Mouse (Mus musculus): ENCODE data around the gene Dcp1a. TPM values are rescaled to one million over a fixed set of nuclear protein-coding genes. Genes with fewer than 3 reads are reported as not detected.
A peak's percentile ranks its signal among the peaks of the same experiment; 100 is the strongest.

Gene Dcp1a
- polyA plus RNA-seq, 2 experiments, result 6.2 to 12.5 TPM

GRCm38 (mm10) chr14:30562343-30562742, 83.0 kb downstream of the Dcp1a start:
- H3K36me3 ChIP-seq (replicated peaks; ENCODE audit: control insufficient read depth, insufficient read depth, low read depth), result peaks cover 52% of the 10 kb centered on the region
- ATAC-seq (ENCODE audit: insufficient read depth), result peak; percentile 59; the same call in 1 of the 2 replicates

DNA sequence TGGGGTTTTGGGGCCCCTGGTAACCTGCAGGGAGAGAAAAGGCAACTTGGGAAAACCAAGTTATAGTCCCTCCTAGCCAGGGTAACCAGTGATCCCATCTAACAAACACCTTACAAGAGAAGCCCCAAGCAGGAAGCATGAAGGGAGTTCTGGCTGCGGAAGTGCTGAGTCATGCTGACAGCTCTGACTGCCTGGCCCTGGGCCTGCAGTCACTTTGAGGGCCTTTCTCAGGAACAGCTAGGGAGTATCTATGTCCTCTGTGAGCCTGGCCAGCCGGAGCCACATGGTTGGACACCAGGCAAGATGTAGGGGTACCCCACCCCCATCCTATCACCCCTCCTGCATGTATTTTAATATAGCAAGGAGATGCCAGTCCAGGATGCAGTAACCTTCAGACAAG, 85.1 kb downstream of the Dcp1a start:
- TF ChIP-seq CTCF (IDR thresholded peaks at IDR 0.05; ENCODE audit: low read depth), result no peak
- no peak for TF ChIP-seq EP300 (IDR thresholded peaks at IDR 0.05; ENCODE audit: low read depth)
- H3K9ac ChIP-seq (replicated peaks), result peak overlapping the region; percentile 44

More at GRCm38 (mm10) chr14:30562343-30562742, 83.0 kb downstream of the Dcp1a start:
- H3K9ac ChIP-seq (replicated peaks), result no peak overlapping the region
- peak overlapping the region; percentile 46 for H3K4me2 ChIP-seq (ENCODE audit: low read depth)
- peaks cover 24 to 30% of the 10 kb centered on the region in 2 experiments for H3K4me1 ChIP-seq (replicated peaks; ENCODE audit: control insufficient read depth in 2 of 2, insufficient read depth in 2 of 2, low read length in 1 of 2)
- H3K27ac ChIP-seq, result peak overlapping the region; percentile 71
- no peak overlapping the region for H3K4me3 ChIP-seq (ENCODE audit: insufficient read depth in 1 of 2, low read depth in 2 of 2, low read length in 2 of 2)
- DNase-seq (ENCODE audit: low read depth in 3 of 3, low spot score in 3 of 3), result no peak
- TF ChIP-seq EP300 (IDR thresholded peaks at IDR 0.05; ENCODE audit: low read depth) (no peak), CTCF (IDR thresholded peaks at IDR 0.05; ENCODE audit: low read depth) (no peak)
- no peaks in the 10 kb centered on the region for H3K27me3 ChIP-seq (ENCODE audit: control insufficient read depth, insufficient read depth, low read length)
- H3K9me3 ChIP-seq (ENCODE audit: control insufficient read depth, low read length), result no peaks in the 10 kb centered on the region

DNA sequence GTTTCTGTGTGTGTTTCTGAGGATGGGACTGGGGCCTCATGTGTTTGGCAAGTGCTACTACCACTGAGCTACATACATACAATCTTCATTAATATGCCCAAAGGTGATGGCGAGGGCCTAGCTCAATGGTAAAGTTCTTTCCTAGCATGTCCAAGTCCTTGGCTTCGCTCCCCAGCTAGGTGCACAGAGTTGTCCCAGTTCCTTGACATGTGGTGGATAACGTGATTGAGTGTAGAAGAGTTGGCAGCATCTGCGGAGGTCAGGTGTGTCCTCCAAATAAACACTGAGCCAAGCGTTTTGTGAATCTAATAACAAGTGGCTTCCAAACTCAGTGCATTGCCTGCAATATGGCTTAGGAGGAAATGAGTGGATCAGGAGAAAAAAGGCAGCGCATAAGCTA, 87.0 kb downstream of the Dcp1a start:
- H3K9ac ChIP-seq (replicated peaks), result no peak overlapping the region
- H3K27ac ChIP-seq, result no peak overlapping the region
- H3K27me3 ChIP-seq (ENCODE audit: control insufficient read depth, insufficient read depth, low read length), result no peaks in the 10 kb centered on the region
- no peak for ATAC-seq (ENCODE audit: insufficient read depth)
- TF ChIP-seq EP300 (IDR thresholded peaks at IDR 0.05; ENCODE audit: low read depth) (no peak), CTCF (IDR thresholded peaks at IDR 0.05; ENCODE audit: low read depth) (no peak)
- no peak for DNase-seq (ENCODE audit: low read depth in 3 of 3, low spot score in 3 of 3)
- H3K4me1 ChIP-seq (replicated peaks; ENCODE audit: control insufficient read depth in 2 of 2, insufficient read depth in 2 of 2, low read length in 1 of 2), result peaks cover 23% of the 10 kb centered on the region in 2 experiments
- WGBS (ENCODE audit: insufficient replicate concordance), result 86% methylated on average over 6 of the region's 6 CpGs
- H3K4me2 ChIP-seq (ENCODE audit: low read depth), result no peak overlapping the region
- H3K4me3 ChIP-seq (ENCODE audit: insufficient read depth in 1 of 2, low read depth in 2 of 2, low read length in 2 of 2), result no peak overlapping the region
- H3K9me3 ChIP-seq (ENCODE audit: control insufficient read depth, low read length), result no peaks in the 10 kb centered on the region
- peaks cover 64% of the 10 kb centered on the region for H3K36me3 ChIP-seq (replicated peaks; ENCODE audit: control insufficient read depth, insufficient read depth, low read depth)

More for the DNA sequence above, 85.1 kb downstream of the Dcp1a start:
- 66% methylated on average over 2 of the region's 2 CpGs for WGBS (ENCODE audit: insufficient replicate concordance)
- Histone ChIP-seq H3K27me3 (ENCODE audit: control insufficient read depth, insufficient read depth, low read length) (no peaks in the 10 kb centered on the region), H3K27ac (peak overlapping the region; percentile 77), H3K36me3 (replicated peaks; ENCODE audit: control insufficient read depth, insufficient read depth, low read depth) (peaks cover 61% of the 10 kb centered on the region), H3K9me3 (ENCODE audit: control insufficient read depth, low read length) (no peaks in the 10 kb centered on the region), H3K4me1 (replicated peaks; ENCODE audit: control insufficient read depth in 2 of 2, insufficient read depth in 2 of 2, low read length in 1 of 2) (peaks cover 24 to 30% of the 10 kb centered on the region in 2 experiments), H3K4me3 (ENCODE audit: insufficient read depth in 1 of 2, low read depth in 2 of 2, low read length in 2 of 2) (no peak overlapping the region), H3K4me2 (ENCODE audit: low read depth) (no peak overlapping the region)
- peak; percentile 58 for ATAC-seq (ENCODE audit: insufficient read depth)
- peak; percentile 73 to 77 (median 75) for DNase-seq (ENCODE audit: low read depth in 3 of 3, low spot score in 3 of 3)

DNA sequence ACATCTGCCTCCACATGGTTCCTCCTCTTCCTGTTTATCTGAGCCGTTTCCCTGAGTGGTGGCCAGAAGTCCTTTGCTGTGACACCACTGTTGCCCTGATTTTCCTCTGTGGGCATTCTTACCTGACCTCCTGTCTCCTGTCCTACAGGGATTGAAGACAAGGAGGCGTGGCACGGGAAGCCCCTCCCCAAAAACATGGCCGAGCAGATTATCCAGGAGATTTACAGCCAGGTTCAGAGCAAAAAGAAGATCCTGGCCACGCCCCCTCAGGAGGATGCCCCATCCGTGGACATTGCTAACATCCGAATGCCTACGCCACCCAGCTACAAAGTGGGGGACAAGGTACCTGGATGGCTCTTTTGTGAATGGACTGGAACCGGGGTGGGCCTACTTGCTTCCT, 88.7 kb downstream of the Dcp1a start:
- peaks cover 80% of the 10 kb centered on the region for H3K36me3 ChIP-seq (replicated peaks; ENCODE audit: control insufficient read depth, insufficient read depth, low read depth)
- H3K27ac ChIP-seq, result no peak overlapping the region
- 75% methylated on average over 9 of the region's 9 CpGs for WGBS (ENCODE audit: insufficient replicate concordance)
- no peak overlapping the region for H3K9ac ChIP-seq (replicated peaks)
- H3K4me3 ChIP-seq (ENCODE audit: insufficient read depth in 1 of 2, low read depth in 2 of 2, low read length in 2 of 2), result no peak overlapping the region
- H3K27me3 ChIP-seq (ENCODE audit: control insufficient read depth, insufficient read depth, low read length), result no peaks in the 10 kb centered on the region
- no peak for DNase-seq (ENCODE audit: low read depth in 3 of 3, low spot score in 3 of 3)
- H3K4me2 ChIP-seq (ENCODE audit: low read depth), result no peak overlapping the region
- peaks cover 15 to 17% of the 10 kb centered on the region in 2 experiments for H3K4me1 ChIP-seq (replicated peaks; ENCODE audit: control insufficient read depth in 2 of 2, insufficient read depth in 2 of 2, low read length in 1 of 2)
- H3K9me3 ChIP-seq (ENCODE audit: control insufficient read depth, low read length), result no peaks in the 10 kb centered on the region
- no peak for TF ChIP-seq CTCF (IDR thresholded peaks at IDR 0.05; ENCODE audit: low read depth)
- no peak for TF ChIP-seq EP300 (IDR thresholded peaks at IDR 0.05; ENCODE audit: low read depth)
- ATAC-seq (ENCODE audit: insufficient read depth), result no peak

DNA sequence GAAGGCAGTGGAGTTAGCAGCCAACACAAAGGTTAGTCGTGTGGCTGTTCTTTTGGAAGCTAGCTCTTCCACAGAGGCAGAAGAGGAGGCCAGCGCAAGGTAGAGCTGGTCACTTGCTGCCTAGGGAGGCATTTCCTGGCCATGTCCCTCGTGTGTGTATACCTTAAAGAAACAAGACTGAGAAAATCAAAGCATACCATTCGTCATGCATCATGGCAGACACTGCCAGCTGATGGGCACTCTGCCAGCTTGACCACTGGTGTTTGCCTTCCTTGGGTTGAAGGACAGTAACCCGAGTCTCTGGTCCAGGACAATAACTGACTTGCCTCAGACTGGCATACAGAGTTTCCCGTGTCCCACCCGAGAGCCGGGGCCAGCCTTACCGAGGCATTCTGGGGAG, 91.0 kb downstream of the Dcp1a start:
- TF ChIP-seq EP300 (IDR thresholded peaks at IDR 0.05; ENCODE audit: low read depth), result no peak
- TF ChIP-seq CTCF (IDR thresholded peaks at IDR 0.05; ENCODE audit: low read depth), result no peak
- Histone ChIP-seq H3K27me3 (ENCODE audit: control insufficient read depth, insufficient read depth, low read length) (no peaks in the 10 kb centered on the region), H3K4me3 (ENCODE audit: insufficient read depth in 1 of 2, low read depth in 2 of 2, low read length in 2 of 2) (no peak overlapping the region), H3K27ac (no peak overlapping the region), H3K9ac (replicated peaks) (no peak overlapping the region), H3K4me2 (ENCODE audit: low read depth) (no peak overlapping the region), H3K9me3 (ENCODE audit: control insufficient read depth, low read length) (no peaks in the 10 kb centered on the region), H3K36me3 (replicated peaks; ENCODE audit: control insufficient read depth, insufficient read depth, low read depth) (peaks cover 82% of the 10 kb centered on the region), H3K4me1 (replicated peaks; ENCODE audit: control insufficient read depth in 2 of 2, insufficient read depth in 2 of 2, low read length in 1 of 2) (no peaks in the 10 kb centered on the region; a peak in 1 of 4 replicates)
- no peak for DNase-seq (ENCODE audit: low read depth in 3 of 3, low spot score in 3 of 3)
- 80% methylated on average over 9 of the region's 9 CpGs for WGBS (ENCODE audit: insufficient replicate concordance)
- no peak for ATAC-seq (ENCODE audit: insufficient read depth)

Measured in liver, embryonic 14.5 days (tissue).